Mouse (Mus musculus): ENCODE results near the gene Pcbp1. TPM values are rescaled to one million over a fixed set of nuclear protein-coding genes. Genes with fewer than 3 reads are reported as not detected.
"Not testable (repeated sequence)": the region's sequence is repeated elsewhere in the genome, so short reads cannot be mapped to it uniquely, and the experiment has no call there.

The Pcbp1 gene
- polyA plus RNA-seq, 1 experiment from 2014 or later: 568 TPM

DNA sequence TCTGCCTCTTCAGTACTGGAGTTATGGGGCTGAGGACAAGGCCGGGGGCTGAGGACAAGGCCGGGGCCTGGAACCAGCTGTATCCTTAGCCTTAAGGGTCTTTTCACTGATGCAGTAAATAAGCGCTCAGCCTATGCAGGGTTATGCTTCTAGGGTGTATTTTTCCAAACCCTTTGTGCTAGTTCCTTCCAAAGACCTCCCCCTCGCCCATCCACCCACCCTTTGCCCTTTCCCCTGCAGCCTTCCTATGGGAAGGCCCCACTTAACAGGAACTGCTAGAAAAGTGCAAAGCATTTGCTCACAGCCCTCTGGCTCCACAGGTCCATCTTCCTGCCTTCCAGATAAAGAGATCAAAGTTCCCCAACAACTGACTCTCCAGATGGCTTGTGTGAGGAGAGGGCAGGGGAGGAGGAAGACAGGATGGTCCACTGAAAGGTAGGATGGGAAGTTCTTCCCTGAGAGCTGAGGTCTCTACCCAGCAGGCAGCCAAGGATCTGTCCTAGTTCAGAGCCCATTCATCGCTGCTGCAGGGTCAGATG, 26.5 kb downstream of the Pcbp1 start:
- Histone ChIP-seq H3K27me3 (replicated peaks) (no peaks in the 10 kb centered on the region), H3K9me3 (no peaks in the 10 kb centered on the region), H3K9ac (no peak overlapping the region), H3K4me2 (replicated peaks) (no peak overlapping the region), H3K36me3 (no peaks in the 10 kb centered on the region), H3K27ac (no peak overlapping the region), H3K4me1 (no peaks in the 10 kb centered on the region; the same call in 1 of the 2 replicates), H3K4me3 (no peak overlapping the region)
- WGBS: 76% methylated on average over 5 of the region's 5 CpGs
- ATAC-seq (ENCODE audit: low FRiP score, low read depth): no peak

DNA sequence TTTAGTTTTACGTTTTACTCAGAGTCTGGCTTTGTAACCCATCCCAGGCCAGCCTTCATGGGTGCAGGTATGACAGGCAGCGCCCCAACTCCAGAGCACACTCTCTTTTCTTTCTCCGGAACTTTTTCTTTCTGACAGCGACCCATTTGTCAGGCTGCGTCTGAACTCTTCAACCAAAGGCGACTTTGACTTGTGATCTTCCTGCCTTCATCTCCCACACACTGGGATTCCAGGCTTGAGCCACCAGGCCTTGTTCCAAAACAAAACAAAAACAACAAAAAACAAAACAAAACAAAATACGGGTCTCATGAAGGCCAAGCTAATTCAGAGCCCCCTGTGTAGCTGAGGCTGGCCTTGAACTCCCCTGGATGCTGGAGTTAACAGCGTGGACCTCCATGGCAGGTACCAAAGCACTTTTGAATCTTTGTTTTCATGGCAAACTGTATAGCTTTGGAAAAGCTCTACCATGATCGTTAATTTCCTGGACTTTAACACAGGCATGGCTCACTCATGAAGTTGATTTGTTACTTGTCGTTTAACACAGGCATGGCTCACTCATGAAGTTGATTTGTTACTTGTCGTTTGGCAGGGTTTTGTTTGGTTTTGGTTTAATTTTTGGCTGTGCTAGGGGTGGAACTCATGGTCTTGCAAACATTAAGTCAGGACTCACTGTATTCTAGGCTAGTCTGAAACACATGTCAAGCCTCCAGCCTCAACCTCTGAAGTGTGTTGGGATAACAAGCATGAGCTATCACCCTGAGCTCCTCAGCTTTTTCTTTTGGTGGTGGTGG, 28.0 kb downstream of the Pcbp1 start:
- Histone ChIP-seq H3K36me3 (no peaks in the 10 kb centered on the region), H3K9me3 (no peaks in the 10 kb centered on the region), H3K27ac (no peak overlapping the region), H3K9ac (no peak overlapping the region), H3K4me2 (replicated peaks) (0 out of 2 replicates have a peak overlapping the region, but pooled peaks have one; percentile 27), H3K4me1 (no peaks in the 10 kb centered on the region; the same call in 1 of the 2 replicates), H3K27me3 (replicated peaks) (no peaks in the 10 kb centered on the region), H3K4me3 (no peak overlapping the region)
- 78% methylated on average over 11 of the region's 11 CpGs for WGBS
- no peak for ATAC-seq (ENCODE audit: low FRiP score, low read depth)

DNA sequence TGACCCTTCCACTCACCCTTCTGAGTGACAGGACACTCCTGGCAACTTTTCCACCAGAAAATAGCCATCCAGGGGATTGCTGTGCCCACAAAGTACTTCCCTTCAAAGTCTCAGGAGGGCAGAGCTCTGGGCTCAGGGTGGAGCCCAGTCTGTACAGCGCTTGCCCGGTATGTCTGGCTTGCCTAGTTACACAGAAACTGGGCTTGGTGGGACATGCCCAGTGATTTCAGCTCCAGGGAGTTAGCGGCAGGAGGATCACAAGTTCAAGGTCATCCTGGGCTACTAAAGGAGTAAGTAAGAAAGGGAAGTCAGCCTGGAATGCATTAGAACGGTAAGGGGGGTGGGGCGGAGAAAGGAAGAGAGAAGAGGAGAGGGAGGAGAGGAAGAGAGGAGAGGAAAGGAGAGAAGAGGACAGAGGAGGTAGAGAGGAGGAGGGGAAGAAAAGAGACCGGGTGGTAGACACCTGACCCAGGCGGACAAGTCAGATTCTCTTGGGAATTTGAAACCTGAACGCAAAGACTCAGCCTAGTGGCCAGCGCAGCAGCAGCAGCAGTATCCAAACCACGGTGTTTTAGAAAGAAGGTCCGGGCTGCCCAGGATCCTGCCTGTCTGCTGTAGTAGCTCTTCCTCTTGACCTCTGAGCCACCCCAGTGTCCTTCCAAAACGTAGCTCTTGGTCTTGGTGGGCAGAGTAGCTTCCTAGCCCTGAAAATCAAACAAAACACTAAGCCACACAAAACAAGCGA, 28.9 kb downstream of the Pcbp1 start:
- no peak overlapping the region for H3K4me3 ChIP-seq
- no peaks in the 10 kb centered on the region; the same call in 1 of the 2 replicates for H3K4me1 ChIP-seq
- no peak overlapping the region for H3K9ac ChIP-seq
- no peaks in the 10 kb centered on the region for H3K36me3 ChIP-seq
- no peak for ATAC-seq (ENCODE audit: low FRiP score, low read depth)
- H3K4me2 ChIP-seq (replicated peaks): peak overlapping the region; percentile 27
- no peaks in the 10 kb centered on the region for H3K9me3 ChIP-seq
- 28% methylated on average over 13 of the region's 13 CpGs for WGBS
- 0 out of 2 replicates have a peak overlapping the region, but pooled peaks have one; percentile 16 for H3K27ac ChIP-seq
- no peaks in the 10 kb centered on the region for H3K27me3 ChIP-seq (replicated peaks)

DNA sequence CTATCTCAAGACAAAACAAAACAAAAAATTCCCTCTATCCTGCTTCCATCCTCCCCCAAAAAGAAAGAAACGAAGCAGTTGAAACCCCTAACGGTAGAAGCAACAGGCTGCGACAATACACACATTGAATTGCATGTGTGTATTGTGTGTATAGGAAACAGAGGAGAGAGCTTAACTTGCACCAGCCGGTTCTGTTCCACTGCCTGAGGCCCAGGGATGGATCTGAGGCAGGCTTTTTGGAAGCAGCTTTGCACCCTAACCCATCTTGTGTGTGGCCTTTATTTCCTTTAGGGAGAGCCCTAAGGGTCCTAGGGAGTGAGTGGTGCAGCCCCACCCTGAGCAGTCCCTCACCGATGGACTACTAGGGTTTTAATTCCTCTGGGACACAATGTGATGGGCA, 29.5 kb downstream of the Pcbp1 start:
- Histone ChIP-seq H3K4me2 (replicated peaks) (peak overlapping the region; percentile 27), H3K9ac (no peak overlapping the region), H3K27me3 (replicated peaks) (no peaks in the 10 kb centered on the region), H3K27ac (no peak overlapping the region), H3K36me3 (no peaks in the 10 kb centered on the region), H3K4me1 (no peaks in the 10 kb centered on the region; the same call in 1 of the 2 replicates), H3K9me3 (no peaks in the 10 kb centered on the region), H3K4me3 (no peak overlapping the region)
- no peak for ATAC-seq (ENCODE audit: low FRiP score, low read depth)
- WGBS: 81% methylated on average over 5 of the region's 5 CpGs

DNA sequence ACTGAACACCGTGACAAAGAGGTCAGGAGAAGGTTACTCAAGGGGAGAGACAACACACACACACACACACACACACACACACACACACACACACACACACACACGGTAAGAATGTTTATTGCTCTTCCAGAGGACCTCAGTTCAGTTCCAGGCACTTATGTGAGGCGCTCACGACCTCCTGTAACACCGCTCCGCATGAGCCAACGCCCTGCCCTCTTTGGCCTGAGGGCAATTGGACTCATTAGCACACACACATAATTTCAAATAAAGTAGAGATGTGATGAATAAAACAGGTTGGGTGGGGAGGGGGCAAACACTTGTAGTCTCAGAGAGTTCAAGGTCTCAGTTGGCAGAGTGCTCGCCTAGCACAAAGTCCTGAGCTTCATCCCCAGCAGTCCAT, 30.0 kb downstream of the Pcbp1 start:
- WGBS: 83% methylated on average over 8 of the region's 8 CpGs
- Histone ChIP-seq H3K4me3 (no peak overlapping the region), H3K36me3 (no peaks in the 10 kb centered on the region), H3K4me1 (no peaks in the 10 kb centered on the region; the same call in 1 of the 2 replicates), H3K27me3 (replicated peaks) (no peaks in the 10 kb centered on the region), H3K9ac (no peak overlapping the region), H3K27ac (no peak overlapping the region), H3K9me3 (no peaks in the 10 kb centered on the region), H3K4me2 (replicated peaks) (no peak overlapping the region)
- ATAC-seq (ENCODE audit: low FRiP score, low read depth): no peak

DNA sequence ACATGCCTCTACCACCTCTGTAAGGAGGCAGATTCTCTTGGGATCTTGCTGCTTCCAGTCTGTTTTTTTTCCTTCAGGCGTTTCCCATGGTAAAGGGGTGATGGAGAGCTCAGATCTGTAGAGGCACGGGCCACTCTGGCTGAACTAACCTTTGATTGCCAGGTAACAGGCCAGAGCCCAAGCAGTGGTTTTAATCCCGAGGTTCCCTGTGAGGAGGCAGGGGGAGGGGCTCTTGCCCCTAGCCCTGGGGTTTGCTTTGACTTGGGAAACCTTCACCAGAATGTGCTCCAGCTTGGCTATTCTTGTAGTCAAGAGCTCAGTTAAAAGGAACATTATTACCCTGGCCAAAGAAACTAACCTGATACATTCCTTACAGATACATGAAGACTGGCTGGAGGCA, 30.5 kb downstream of the Pcbp1 start:
- Histone ChIP-seq H3K27ac (no peak overlapping the region), H3K9me3 (no peaks in the 10 kb centered on the region), H3K4me2 (replicated peaks) (no peak overlapping the region), H3K36me3 (no peaks in the 10 kb centered on the region), H3K27me3 (replicated peaks) (no peaks in the 10 kb centered on the region), H3K4me3 (no peak overlapping the region), H3K4me1 (no peaks in the 10 kb centered on the region; the same call in 1 of the 2 replicates), H3K9ac (no peak overlapping the region)
- WGBS: 68% methylated on average over 3 of the region's 3 CpGs
- ATAC-seq (ENCODE audit: low FRiP score, low read depth): no peak

DNA sequence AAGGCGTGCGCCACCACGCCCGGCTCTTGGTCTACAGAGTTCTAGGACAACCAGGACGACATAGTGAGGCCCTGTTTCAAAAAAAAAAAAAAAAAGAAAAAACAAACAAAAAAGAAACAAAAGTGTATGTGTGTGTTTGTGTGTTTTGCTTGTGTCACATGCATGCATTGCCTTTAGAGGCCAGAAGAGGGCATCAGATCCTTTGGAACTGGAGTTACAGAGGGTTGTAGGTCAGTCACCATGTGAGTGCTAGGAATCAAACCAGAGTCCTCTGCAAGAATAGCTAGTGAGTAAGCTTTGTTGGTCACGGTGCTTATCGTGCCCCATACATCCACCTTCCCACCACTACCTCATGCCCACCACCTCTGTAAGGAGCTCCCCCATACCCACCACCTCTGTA, 31.4 kb downstream of the Pcbp1 start:
- 95% methylated on average over 7 of the region's 7 CpGs for WGBS
- Histone ChIP-seq H3K27me3 (replicated peaks) (no peaks in the 10 kb centered on the region), H3K27ac (no peak overlapping the region), H3K4me2 (replicated peaks) (no peak overlapping the region), H3K36me3 (no peaks in the 10 kb centered on the region), H3K9ac (no peak overlapping the region), H3K4me1 (no peaks in the 10 kb centered on the region; the same call in 1 of the 2 replicates), H3K9me3 (no peaks in the 10 kb centered on the region), H3K4me3 (no peak overlapping the region)
- no peak for ATAC-seq (ENCODE audit: low FRiP score, low read depth)

DNA sequence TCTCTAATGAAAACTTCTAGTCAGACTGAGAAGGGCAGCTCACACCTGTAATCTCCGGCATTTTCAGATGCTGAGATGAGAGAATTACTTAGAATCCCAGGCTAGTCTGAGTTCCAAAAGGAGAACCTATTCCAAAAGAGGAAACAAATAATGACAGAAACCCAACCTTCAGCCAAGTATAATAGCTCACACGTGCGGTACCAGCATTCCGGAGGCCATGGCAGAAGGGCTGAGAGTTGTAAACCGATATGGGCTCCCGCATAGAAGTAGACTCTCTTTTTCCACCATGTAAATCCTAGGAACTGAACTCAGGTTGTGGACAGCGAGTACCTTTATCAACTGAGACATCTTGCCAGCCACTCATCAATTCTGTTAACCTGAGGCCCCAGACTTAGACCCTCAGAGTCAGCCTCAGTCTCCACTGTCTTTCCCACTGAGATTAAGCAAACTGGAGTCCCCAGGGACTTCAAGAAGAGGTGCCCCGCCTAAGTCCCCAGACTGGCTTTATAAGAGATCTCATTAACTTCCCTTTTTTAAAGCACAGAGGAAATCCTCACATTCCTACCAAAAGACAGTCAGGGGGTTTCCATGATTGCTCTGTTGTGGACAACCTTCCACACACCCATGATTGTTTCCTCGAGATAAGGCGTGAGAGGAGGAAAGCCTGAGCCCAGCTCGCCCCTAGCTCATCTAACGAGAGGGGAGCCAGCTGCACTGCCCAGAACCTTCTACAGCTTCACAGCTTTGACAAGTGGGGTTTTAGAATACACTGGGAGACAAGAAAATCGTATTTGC, 32.5 kb downstream of the Pcbp1 start:
- 81% methylated on average over 13 of the region's 13 CpGs for WGBS
- Histone ChIP-seq H3K9ac (no peak overlapping the region), H3K27me3 (replicated peaks) (no peaks in the 10 kb centered on the region), H3K9me3 (no peaks in the 10 kb centered on the region), H3K4me1 (no peaks in the 10 kb centered on the region; the same call in 1 of the 2 replicates), H3K4me2 (replicated peaks) (no peak overlapping the region), H3K27ac (no peak overlapping the region), H3K4me3 (no peak overlapping the region), H3K36me3 (no peaks in the 10 kb centered on the region)
- no peak for ATAC-seq (ENCODE audit: low FRiP score, low read depth)

DNA sequence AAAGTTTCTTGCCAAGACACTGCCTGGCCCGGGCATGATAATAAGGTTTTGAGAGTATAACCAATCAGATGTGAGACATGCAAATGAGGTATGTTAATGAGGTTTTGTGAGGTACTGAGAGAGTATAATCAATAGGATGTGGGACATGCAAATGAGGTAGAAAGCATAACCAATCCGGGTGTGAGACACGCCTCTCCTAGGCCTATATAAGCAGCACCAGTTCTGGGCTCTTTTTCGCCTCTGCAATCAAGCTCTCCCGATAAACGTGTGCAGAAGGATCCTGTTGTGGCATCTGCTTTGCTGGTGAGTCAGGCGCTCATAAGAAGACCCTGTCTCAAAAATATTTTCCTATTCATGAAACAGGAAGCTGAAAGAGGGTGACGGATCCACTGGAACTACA, 35.7 kb downstream of the Pcbp1 start:
- WGBS: 92% methylated on average over 8 of the region's 8 CpGs
- ATAC-seq (ENCODE audit: low FRiP score, low read depth): not testable (repeated sequence)

DNA sequence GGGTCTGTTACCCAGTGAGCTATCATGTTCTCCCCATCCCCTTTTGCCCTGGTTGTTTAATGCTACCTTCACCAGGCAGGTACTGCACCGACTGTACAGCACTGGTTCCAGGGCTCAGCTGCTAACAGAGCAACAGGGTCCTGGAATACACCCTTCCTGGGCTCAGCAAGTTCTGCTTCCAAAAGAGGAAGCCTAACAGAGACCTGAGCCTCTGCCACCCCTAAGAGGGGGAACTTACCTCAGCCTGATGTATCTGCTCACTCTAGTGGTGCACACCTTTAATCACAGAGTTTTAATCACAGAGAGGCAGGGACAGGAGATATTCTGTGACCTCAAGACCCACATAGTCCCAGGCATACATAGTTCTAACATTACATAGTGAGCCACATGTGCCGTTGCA, 36.2 kb downstream of the Pcbp1 start:
- H3K9ac ChIP-seq: no peak overlapping the region
- H3K27me3 ChIP-seq (replicated peaks): no peaks in the 10 kb centered on the region
- WGBS: 91% methylated on average over 2 of the region's 2 CpGs
- H3K4me1 ChIP-seq: peaks cover 15% of the 10 kb centered on the region
- H3K4me2 ChIP-seq (replicated peaks): no peak overlapping the region
- no peaks in the 10 kb centered on the region for H3K36me3 ChIP-seq
- no peak overlapping the region for H3K4me3 ChIP-seq
- no peaks in the 10 kb centered on the region for H3K9me3 ChIP-seq
- no peak overlapping the region for H3K27ac ChIP-seq
- no peak for ATAC-seq (ENCODE audit: low FRiP score, low read depth)

More for the DNA sequence above, 35.7 kb downstream of the Pcbp1 start:
- H3K4me1 ChIP-seq: peaks cover 15% of the 10 kb centered on the region
- H3K4me3 ChIP-seq; H3K4me2 ChIP-seq (replicated peaks); H3K9me3 ChIP-seq; H3K27me3 ChIP-seq (replicated peaks); H3K36me3 ChIP-seq; H3K27ac ChIP-seq; H3K9ac ChIP-seq: not testable (repeated sequence)

DNA sequence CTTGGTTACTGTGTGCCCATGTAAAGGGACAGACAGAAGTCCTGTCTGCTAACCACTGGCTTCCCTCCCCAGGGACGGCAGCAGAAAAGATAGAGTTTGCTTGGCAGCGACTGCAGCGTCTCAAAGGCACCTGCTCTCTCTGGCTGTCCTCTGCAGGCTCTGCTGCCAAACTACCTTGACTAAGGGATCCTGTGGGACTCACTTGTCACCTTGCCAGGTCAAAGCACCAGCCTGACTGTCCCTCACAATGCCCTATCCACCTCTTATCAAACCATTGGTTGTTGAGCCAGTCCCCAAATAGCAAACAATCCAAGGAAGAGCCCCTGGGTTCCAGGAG, 38.0 kb downstream of the Pcbp1 start:
- whole genome bisulfite sequencing: 46% methylated on average over 3 of the region's 3 CpGs
- Histone ChIP-seq H3K4me3 (no peak overlapping the region), H3K4me1 (peaks cover 15% of the 10 kb centered on the region), H3K9ac (peak overlapping the region; percentile 59; the same call in 1 of the 2 replicates), H3K27ac (peak overlapping the region; percentile 86; the same call in 1 of the 2 replicates), H3K27me3 (replicated peaks) (no peaks in the 10 kb centered on the region), H3K36me3 (no peaks in the 10 kb centered on the region), H3K9me3 (no peaks in the 10 kb centered on the region), H3K4me2 (replicated peaks) (peak overlapping the region; percentile 47)
- ATAC-seq (ENCODE audit: low FRiP score, low read depth): no peak

Measured in neural tube, embryonic 12.5 days (tissue).